Mouse (Mus musculus) thymus, adult 2 months (tissue): ENCODE results near the gene Dtx3. TPM values are rescaled to one million over a fixed set of nuclear protein-coding genes. Genes with fewer than 3 reads are reported as not detected.

ENCODE experiments used
- DNase-seq: peaks from one replicate; pipeline ENCODE4 v3.0.0; 2021
- H3K27ac ChIP-seq: fragments of 200-500 bp; 2 replicates; pipeline ENCODE4 v1.5.1; 2012; ENCODE audit warnings: low read length, control low read depth; ENCODE audit not compliant: control insufficient read depth, insufficient read depth
- H3K27me3 ChIP-seq: fragments of 200-500 bp; 2 replicates; pipeline ENCODE4 v1.6.1; 2012; ENCODE audit warnings: mild to moderate bottlenecking, low read length, moderate library complexity, mixed read lengths; ENCODE audit not compliant: control insufficient read depth, insufficient read depth
- H3K36me3 ChIP-seq: fragments of 200-500 bp; 2 replicates; pipeline ENCODE4 v1.6.1; 2012; ENCODE audit warnings: mild to moderate bottlenecking, low read length, moderate library complexity; ENCODE audit not compliant: control insufficient read depth, insufficient read depth
- H3K4me1 ChIP-seq: fragments of 200-500 bp; replicated peaks from 2 replicates; pipeline ENCODE4 v1.6.1; 2012; ENCODE audit warnings: low read length; ENCODE audit not compliant: control insufficient read depth, insufficient read depth
- H3K4me3 ChIP-seq: fragments of 200-500 bp; 2 replicates; pipeline ENCODE4 v1.5.1; 2012; ENCODE audit warnings: mild to moderate bottlenecking, low read length, control low read depth, moderate library complexity; ENCODE audit not compliant: control insufficient read depth, insufficient read depth
- CTCF ChIP-seq: fragments of 200-500 bp; IDR thresholded peaks from 2 replicates; pipeline ENCODE4 v1.5.1; 2012; ENCODE audit warnings: mild to moderate bottlenecking, control low read depth, low read length, moderate library complexity, borderline replicate concordance; ENCODE audit not compliant: control insufficient read depth, poor library complexity, insufficient read depth; ENCODE audit errors: extremely low read depth
- POLR2A ChIP-seq: fragments of 200-500 bp; IDR thresholded peaks from 2 replicates; pipeline ENCODE4 v1.6.1; 2012; ENCODE audit warnings: mild to moderate bottlenecking, low read length, control low read depth, moderate library complexity; ENCODE audit not compliant: control insufficient read depth, poor library complexity, insufficient read depth; ENCODE audit errors: extremely low read depth
- WGBS: fragments of 180-500 bp; shearing (Covaris S2); methylation state at CpG from one replicate; pipeline ENCODE4 v1.1.7; 2018; 5-methylcytosine and 5-hydroxymethylcytosine counted together
- polyA plus RNA-seq: library from polyadenylated mRNA; depleted of rRNA; stranded (reverse); fragments of >200 nt; gene quantifications from 2 replicates; pipeline ENCODE4 v1.2.3, GENCODE M21; 2012

Dtx3 gene
- polyA plus RNA-seq, 1 experiment, result 263 TPM

DNA sequence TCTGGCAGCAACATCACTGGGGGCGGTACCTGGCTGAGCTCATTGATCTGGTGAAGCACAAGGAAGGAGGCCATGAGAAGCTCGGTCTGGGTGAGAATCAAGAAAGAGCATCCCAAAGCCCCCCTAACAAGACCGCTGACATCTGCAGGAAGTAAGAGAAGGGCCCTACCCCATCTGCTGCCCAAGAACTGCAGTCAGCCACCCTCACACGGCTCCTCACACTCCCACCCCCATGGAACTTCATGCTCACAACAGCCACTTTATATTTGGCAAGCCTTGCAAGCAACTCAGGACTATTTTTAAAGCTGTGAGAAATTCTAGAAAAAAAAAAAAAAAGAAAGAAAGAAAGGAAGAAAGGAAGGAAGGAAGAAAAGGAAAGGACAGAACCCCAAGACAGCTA, 13.4 kb upstream of the Dtx3 start:
- H3K4me3 ChIP-seq, result no peak overlapping the region
- H3K27ac ChIP-seq, result no peak overlapping the region
- TF ChIP-seq CTCF (no peak), POLR2A (no peak)
- peaks cover 15% of the 10 kb centered on the region for H3K4me1 ChIP-seq
- DNase-seq, result no peak
- 87% methylated on average over 4 of the region's 4 CpGs for WGBS
- peaks cover 12% of the 10 kb centered on the region; the same call in 1 of the 2 replicates for H3K36me3 ChIP-seq
- no peaks in the 10 kb centered on the region for H3K27me3 ChIP-seq

DNA sequence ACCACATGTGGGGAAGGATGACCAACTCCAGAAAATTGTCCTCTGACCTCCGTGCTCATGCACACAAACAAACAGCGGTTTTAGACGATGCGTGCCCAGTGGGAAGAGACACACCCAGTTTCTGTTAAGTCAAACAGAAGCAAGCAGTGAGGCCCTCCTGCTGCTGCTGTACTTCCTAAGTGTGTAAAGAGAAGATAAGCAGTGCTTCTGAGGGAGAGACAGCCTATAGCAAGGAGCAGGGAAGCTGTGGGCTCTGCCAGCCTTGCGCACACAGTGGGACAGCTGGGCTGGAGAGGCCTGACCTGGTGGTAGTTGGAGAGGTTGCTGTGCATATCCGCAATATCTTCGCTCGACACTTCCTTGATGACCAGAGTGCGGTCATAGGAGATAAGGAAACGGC, 9.8 kb upstream of the Dtx3 start:
- H3K27me3 ChIP-seq, result no peaks in the 10 kb centered on the region
- 96% methylated on average over 10 of the region's 10 CpGs for WGBS
- no peak for DNase-seq
- H3K4me1 ChIP-seq, result peaks cover 4% of the 10 kb centered on the region
- TF ChIP-seq POLR2A, result no peak
- H3K4me3 ChIP-seq, result no peak overlapping the region
- no peak overlapping the region for H3K27ac ChIP-seq
- H3K36me3 ChIP-seq, result peaks cover 12% of the 10 kb centered on the region; the same call in 1 of the 2 replicates

DNA sequence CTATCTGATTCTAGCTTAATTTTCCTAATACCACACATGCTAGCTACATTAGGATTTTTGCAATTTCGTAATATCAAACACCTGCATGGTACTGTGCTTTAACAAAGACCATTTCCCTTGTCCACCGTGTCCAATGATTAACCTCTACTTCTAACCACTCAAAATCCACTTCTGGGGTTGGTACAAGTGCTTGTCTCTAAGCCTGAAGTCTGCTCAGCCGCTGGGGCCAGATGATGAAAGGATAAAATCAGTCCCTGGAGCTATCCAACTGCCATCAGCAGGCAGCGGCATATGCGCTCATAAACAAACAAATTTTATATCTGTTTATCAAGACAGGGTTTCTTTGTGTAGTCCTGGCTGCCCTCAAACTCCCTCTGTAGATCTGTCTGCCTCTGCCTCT, 9.1 kb upstream of the Dtx3 start:
- 0 out of 2 replicates have a peak, but pooled peaks cover 3% of the 10 kb centered on the region for H3K4me1 ChIP-seq
- H3K27me3 ChIP-seq, result no peaks in the 10 kb centered on the region
- DNase-seq, result no peak
- WGBS, result 95% methylated on average over 5 of the region's 5 CpGs
- no peak overlapping the region for H3K27ac ChIP-seq
- TF ChIP-seq CTCF (no peak), POLR2A (no peak)
- H3K4me3 ChIP-seq, result no peak overlapping the region
- H3K36me3 ChIP-seq, result peaks cover 12% of the 10 kb centered on the region; the same call in 1 of the 2 replicates

DNA sequence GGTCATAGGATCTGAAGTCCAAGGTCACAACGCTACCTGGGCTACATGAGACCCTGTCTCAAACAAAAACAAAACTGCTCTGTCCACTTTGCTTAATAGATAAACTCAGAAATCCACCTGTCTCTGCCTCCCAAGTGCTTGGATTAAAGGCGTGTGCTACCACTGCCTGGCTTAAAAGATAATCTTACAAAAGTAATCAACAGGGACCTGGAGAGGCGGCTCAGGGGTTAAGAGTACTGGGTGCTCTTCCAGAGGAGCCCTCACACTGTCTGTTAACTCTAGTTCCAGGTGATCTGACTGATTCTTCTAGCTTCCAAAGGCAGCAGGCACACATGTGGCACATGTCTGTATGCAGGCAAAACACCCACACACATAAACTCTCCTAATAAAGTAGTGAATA, 7.6 kb upstream of the Dtx3 start:
- Histone ChIP-seq H3K4me3 (no peak overlapping the region), H3K27ac (no peak overlapping the region), H3K36me3 (peaks cover 16% of the 10 kb centered on the region; the same call in 1 of the 2 replicates), H3K27me3 (no peaks in the 10 kb centered on the region), H3K4me1 (no peaks in the 10 kb centered on the region)
- TF ChIP-seq POLR2A (no peak), CTCF (no peak)
- DNase-seq, result no peak
- WGBS, result over 99% methylated on average over 3 of the region's 3 CpGs

GRCm38 (mm10) chr10:127200279-127200678, 4.8 kb upstream of the Dtx3 start:
- no peak for DNase-seq
- WGBS, result 93% methylated on average over 8 of the region's 8 CpGs
- peaks cover 11% of the 10 kb centered on the region; the same call in 1 of the 2 replicates for H3K36me3 ChIP-seq
- peaks cover 3% of the 10 kb centered on the region for H3K4me1 ChIP-seq
- H3K27ac ChIP-seq, result no peak overlapping the region
- H3K4me3 ChIP-seq, result no peak overlapping the region
- no peaks in the 10 kb centered on the region for H3K27me3 ChIP-seq
- TF ChIP-seq POLR2A, result no peak
- no peak for TF ChIP-seq CTCF

- TF ChIP-seq CTCF (no peak), POLR2A (no peak)
- Histone ChIP-seq H3K27me3 (no peaks in the 10 kb centered on the region), H3K36me3 (peaks cover 5% of the 10 kb centered on the region; the same call in 1 of the 2 replicates), H3K27ac (no peak overlapping the region), H3K4me3 (no peak overlapping the region), H3K4me1 (peaks cover 11% of the 10 kb centered on the region)
- WGBS, result 95% methylated on average over 11 of the region's 11 CpGs
- DNase-seq, result no peak
These were observed 3.9 kb upstream of the Dtx3 start for GRCm38 (mm10) chr10:127199474-127199873.

- no peaks in the 10 kb centered on the region for H3K27me3 ChIP-seq
- H3K27ac ChIP-seq, result no peak overlapping the region
- TF ChIP-seq CTCF (no peak), POLR2A (no peak)
- H3K36me3 ChIP-seq, result peaks cover 4% of the 10 kb centered on the region; the same call in 1 of the 2 replicates
- peaks cover 15% of the 10 kb centered on the region for H3K4me1 ChIP-seq
- H3K4me3 ChIP-seq, result no peak overlapping the region
- DNase-seq, result no peak
- 93% methylated on average over 5 of the region's 5 CpGs for WGBS
These were observed 3.5 kb upstream of the Dtx3 start for GRCm38 (mm10) chr10:127199068-127199467.
